Mouse (Mus musculus): ENCODE data around the gene Cep83.

Cep83 gene

DNA sequence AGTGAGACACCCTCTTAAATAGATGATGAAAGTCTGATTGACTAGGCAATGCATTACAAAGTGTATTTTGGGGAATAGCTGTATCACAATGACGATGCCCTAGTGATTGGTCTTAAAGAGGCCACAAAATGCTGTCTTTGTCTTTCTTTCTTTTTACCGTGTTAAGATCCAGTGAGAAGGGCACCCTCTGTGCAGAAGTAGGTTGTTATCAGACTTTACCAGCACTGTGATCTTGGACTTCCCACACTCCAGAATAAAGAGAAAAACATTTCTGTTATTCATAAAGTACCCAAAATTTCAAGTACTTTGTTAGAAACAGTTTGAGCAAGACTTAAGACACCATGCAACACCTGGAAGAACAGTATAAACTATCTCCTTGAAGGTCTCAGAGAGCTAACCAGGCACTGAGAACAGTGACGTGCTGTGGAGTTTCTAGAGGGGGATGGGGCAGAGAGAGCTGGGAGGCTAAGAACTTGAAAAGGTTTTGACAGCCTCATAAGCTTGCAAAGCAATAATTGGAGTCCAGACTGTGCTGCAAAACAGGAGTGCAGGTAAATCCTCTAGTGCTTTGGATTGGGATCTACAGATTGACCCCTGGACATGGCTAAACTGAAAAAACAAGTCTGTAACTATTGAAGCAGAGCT is 92.3 kb downstream of the Cep83 start:
- DNase-seq = no peak

DNA sequence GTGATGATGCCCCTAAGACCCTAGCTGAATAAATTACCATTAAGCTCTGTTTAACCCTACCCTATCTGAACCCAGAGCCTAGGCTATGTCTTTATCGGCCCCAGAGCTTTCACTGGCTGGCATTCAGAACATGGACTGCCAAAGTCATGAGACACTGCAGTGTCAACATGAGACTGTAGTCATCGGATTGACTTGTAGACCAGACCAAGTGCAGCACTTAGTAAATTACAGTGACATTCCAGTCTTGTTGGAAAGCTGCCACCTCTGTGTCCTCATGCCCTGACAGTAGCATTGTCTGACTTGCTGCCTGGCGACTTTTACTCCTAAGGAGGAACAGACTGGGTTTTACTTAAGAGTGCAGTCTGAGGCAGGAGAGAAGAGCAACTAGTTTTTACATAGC is 100.8 kb downstream of the Cep83 start:
- DNase-seq = no peak

DNA sequence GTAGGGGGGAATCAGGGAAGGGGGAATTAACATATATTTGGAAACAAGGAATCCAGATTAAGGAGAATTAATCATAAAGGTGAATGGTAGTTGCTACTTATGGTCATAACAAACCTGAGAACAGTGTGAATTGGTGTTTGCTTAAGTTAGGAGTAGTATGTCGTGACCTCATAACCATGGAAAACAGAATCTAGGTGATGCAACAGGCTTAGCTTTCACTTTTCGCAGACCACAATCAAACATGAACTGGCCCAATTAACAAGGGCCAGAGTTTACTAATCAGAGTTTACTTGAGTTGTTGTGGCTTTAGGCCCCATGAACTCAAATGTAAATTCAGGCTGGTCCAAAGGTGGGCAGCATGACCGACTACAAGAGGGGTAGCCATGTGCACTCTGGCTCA is 105.5 kb downstream of the Cep83 start:
- DNase-seq = no peak

- DNase-seq = no peak
Observed at GRCm38 (mm10) chr10:94794666-94795244, 106.3 kb downstream of the Cep83 start.

GRCm38 (mm10) chr10:94798128-94798527 is 109.7 kb downstream of the Cep83 start:
- no peak for DNase-seq

GRCm38 (mm10) chr10:94799485-94800239 is 111.2 kb downstream of the Cep83 start:
- no peak for DNase-seq

DNA sequence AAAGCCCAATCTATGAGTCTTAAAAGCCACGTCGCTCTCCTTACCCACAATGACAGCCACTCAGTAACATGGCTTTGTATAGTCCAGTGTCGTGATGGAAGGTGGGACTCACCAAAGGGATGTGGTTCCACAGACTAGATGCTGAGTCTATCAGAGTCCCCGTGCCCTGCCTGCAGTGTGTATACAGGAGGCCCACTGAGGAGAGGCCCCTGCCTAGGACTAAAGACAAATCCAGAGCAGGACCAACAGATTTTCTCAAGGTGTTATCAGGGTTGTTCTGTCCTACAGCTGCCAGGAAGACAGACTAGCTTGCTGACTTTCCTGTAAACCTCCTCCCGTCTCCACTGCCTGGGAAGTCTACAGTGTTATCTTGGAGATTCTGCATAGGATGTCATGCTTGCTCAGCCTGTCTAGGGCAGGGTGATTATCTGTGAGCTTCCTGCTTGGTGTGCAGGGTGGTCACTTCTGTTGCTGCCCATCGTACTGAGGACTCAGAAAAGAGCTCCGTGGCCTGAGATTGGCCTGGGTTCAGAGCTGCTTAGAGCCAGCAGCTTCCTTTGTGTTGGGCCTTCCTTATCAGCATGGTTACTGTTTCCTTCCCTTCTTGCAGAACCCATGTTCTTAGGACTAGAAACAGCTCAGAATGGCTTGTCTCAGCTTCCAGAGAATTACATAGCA is 112.4 kb downstream of the Cep83 start:
- no peak for DNase-seq

DNA sequence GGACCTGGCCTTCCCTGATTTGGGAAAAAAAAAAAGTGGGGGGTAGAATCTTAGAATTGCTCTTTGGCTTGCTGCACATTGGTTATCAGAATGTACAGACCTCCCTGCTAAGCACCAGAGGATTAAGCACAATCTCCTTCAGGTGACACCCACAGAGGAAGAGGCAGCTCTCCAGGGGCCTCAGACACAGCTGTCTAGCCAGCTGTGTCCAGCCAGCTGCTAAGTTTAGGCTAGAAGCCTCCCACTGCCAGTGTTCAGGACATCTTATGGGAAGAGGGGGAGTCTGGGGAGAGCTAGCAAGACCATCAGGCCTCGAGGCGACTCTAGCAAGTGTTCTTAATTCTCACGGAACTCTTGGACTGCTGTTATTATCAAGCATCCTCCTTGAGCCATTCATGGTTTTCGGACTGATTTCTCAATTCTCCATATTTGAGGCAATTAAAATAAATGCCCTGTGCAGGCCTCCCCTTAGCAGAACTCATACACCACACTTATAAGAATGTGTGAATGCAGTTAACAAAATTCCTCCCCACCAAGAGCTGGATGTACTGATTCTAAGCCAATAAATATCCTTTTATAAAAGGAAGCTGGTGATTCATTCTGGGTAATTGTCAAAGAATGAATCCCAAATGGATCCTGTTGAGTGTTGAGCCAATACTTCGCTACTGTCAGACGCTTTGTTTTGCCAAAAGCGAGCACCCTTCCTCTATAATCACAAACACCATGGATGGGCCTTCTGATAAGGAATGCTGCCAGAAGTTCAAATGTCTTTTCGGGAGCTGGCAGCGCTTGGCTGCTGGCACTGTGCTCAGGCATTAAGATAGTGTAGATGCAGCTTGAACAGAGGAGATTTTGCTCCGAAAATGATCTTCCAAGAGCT is 115.8 kb downstream of the Cep83 start:
- no peak for DNase-seq

DNA sequence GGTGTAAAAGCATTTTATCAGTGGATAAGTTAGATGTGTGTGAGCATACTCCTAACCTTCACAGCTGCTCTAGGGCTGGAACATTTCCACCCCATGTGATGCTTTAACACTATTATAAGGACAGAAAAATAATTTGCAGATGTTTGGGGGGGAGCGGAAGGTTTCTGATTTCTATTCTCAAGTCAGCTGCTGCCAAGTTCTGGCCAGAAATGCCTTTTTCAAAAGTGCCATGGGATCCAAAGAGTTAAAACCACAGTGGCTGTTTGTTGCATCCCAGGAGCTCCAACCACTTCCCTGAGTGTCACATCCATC is 116.4 kb downstream of the Cep83 start:
- no peak for DNase-seq

DNA sequence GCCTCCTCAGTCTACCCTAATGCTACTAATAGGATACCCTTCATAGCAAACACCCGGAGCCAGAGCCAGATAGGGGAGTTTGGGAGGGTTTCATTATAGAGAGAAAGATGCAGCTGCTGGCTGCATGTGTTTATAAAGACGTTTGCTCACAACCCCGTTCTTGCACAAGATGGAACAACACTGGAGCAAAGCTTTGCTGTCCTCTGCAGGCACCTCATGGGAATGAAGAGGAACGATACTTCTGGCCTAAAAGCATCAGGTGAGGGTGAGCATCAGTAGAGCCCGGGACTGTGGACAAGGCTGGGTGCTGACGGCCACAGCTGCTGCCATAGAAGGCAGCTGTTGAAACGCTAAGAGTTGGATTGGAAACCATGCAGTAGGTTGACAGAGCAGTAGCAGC is 118.9 kb downstream of the Cep83 start:
- no peak for DNase-seq

GRCm38 (mm10) chr10:94808275-94808674 is 119.8 kb downstream of the Cep83 start:
- no peak for DNase-seq

GRCm38 (mm10) chr10:94809946-94810472 is 121.6 kb downstream of the Cep83 start:
- no peak for DNase-seq

GRCm38 (mm10) chr10:94811907-94812851 is 123.7 kb downstream of the Cep83 start:
- DNase-seq = no peak

DNA sequence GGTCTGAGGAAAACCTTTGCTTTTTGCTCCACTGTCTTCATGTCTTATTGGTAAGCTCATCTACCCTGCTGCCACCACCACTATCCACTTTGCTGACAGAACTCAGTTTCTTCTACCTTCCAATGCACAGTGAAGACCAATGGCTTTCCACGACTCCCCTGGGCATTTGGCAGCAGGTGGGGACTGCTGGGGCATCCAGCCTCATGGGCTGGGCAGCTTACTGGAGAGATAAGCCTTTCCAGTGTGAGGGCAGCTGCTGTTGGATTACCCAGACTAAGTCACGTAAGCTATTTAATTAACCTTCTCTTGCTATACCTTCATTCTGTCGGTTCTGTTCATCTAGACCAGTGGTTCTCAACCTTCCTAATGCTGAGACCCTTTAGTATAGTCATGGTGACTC is 129.7 kb downstream of the Cep83 start:
- no peak for DNase-seq

DNA sequence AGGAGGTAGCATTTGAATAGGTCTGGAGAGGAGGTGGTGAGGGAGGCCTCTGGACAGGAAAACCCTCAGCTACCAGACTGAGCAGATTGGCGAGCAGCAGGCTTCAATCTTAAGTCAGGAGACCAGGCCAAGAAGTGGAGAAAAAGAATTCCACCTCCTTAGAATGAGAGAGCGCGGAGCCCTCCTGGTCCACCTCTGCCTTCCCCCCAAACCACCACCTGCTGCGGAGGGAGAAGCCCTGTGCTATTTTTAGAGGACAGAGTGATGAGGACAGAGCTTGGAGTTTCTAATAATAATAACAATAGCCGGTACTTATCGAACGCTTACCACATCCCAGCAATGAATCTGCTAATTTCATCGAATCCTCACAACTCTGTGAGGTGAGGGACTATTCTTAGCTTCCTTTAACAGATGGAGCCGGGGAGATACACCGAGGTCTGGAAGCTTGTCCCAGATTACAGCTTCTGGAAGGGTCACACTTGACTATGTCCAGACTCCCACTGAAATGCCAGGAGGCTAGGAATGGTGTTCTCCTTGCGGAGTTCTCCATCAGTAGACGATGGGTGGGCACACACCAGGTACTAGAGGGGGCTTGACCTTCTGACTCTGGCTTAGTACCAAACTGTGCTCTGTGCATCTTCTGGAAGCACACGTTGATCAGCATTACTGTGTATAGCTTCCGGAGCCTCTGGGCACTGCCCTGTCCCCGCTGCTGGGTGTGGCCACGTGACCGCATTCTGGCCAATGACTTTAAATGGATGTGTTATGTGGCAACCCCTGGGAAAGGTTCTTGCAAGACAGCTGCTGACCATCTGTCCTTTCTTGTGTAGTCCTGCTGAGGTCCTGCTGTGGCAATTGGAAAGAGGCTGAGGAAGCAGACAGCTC is 130.6 kb downstream of the Cep83 start:
- DNase-seq = peak; percentile 45 to 46

- no peak for DNase-seq
Observed at GRCm38 (mm10) chr10:94823971-94824760, 135.7 kb downstream of the Cep83 start.

GRCm38 (mm10) chr10:94825951-94826350 is 137.5 kb downstream of the Cep83 start:
- no peak for DNase-seq

GRCm38 (mm10) chr10:94826436-94826835 is 138.0 kb downstream of the Cep83 start:
- DNase-seq = no peak

DNA sequence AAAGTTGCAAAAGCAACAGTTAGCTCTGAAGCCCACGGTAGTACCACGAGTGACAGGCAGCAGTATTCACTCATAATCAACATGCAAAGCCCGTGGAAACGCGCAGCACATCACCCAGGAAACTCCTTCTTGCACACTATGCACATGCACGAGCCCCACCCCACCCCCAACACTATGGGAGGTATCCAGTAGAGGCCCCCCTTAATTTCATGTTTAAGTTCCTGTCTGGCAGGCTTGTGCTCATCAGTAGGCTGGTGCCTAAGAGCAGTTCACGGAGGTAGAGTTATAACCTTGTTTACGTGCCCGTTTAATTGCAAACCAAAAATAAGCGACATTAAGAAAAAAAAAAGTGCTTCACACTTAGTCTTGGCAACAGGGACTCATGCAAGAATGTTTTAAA is 138.9 kb downstream of the Cep83 start:
- DNase-seq = no peak

All from cerebellum, adult 18-20 months (tissue).